Mouse (Mus musculus) left cerebral cortex, adult 11 months (tissue): ENCODE results near the gene Oaz3.

Experiments used
- DNase-seq: peaks from one replicate; pipeline ENCODE4 v3.0.0; 2022; ENCODE audit warnings: low spot score

Gene Oaz3

GRCm38 (mm10) chr3:94456529-94457000 lies 12.8 kb upstream of the Oaz3 start:
- DNase-seq, result peak; percentile 70

- DNase-seq, result no peak
Measured at GRCm38 (mm10) chr3:94449377-94449776, 5.7 kb upstream of the Oaz3 start.

- DNase-seq, result peak; percentile 85
Measured at GRCm38 (mm10) chr3:94442951-94443596, 641 bp downstream of the Oaz3 start, which contains the start of gene Mrpl9. TSS of gene Mrpl9 (plus strand) at chr3:94443318.

- no peak for DNase-seq
Measured at GRCm38 (mm10) chr3:94441182-94441581, 2.5 kb downstream of the Oaz3 start.

- no peak for DNase-seq
Measured at GRCm38 (mm10) chr3:94436420-94436819, 7.3 kb downstream of the Oaz3 start.

- no peak for DNase-seq
Measured at GRCm38 (mm10) chr3:94434305-94434704, 9.4 kb downstream of the Oaz3 start.

- no peak for DNase-seq
Measured at GRCm38 (mm10) chr3:94430980-94431379, 12.7 kb downstream of the Oaz3 start.

GRCm38 (mm10) chr3:94413031-94413679 lies 30.6 kb downstream of the Oaz3 start, which contains the start of gene Tdrkh:
TSS of gene Tdrkh (plus strand) at chr3:94413273.
- DNase-seq, result peak; percentile 97

- peak; percentile 27 for DNase-seq
Measured at GRCm38 (mm10) chr3:94412530-94412929, 31.2 kb downstream of the Oaz3 start.

GRCm38 (mm10) chr3:94405561-94405960 lies 38.2 kb downstream of the Oaz3 start:
- no peak for DNase-seq

GRCm38 (mm10) chr3:94404366-94405054 lies 39.2 kb downstream of the Oaz3 start:
- peak; percentile 35 for DNase-seq

GRCm38 (mm10) chr3:94402451-94402850 lies 41.3 kb downstream of the Oaz3 start:
- no peak for DNase-seq

- DNase-seq, result no peak
Measured at GRCm38 (mm10) chr3:94399663-94400310, 43.9 kb downstream of the Oaz3 start.

GRCm38 (mm10) chr3:94398943-94399481 lies 44.7 kb downstream of the Oaz3 start:
- DNase-seq, result no peak

- no peak for DNase-seq
Measured at GRCm38 (mm10) chr3:94398217-94398616, 45.5 kb downstream of the Oaz3 start, which contains the start of gene Lingo4. TSS of gene Lingo4 (plus strand) at chr3:94398517.

- no peak for DNase-seq
Measured at GRCm38 (mm10) chr3:94396851-94397250, 46.9 kb downstream of the Oaz3 start.

- DNase-seq, result no peak
Measured at GRCm38 (mm10) chr3:94396336-94396735, 47.4 kb downstream of the Oaz3 start.

GRCm38 (mm10) chr3:94393049-94393448 lies 50.7 kb downstream of the Oaz3 start:
- DNase-seq, result no peak

- no peak for DNase-seq
Measured at GRCm38 (mm10) chr3:94392128-94392527, 51.6 kb downstream of the Oaz3 start.

- no peak for DNase-seq
Measured at GRCm38 (mm10) chr3:94391001-94391400, 52.7 kb downstream of the Oaz3 start.

GRCm38 (mm10) chr3:94389420-94389819 lies 54.3 kb downstream of the Oaz3 start:
- no peak for DNase-seq

GRCm38 (mm10) chr3:94388047-94388446 lies 55.7 kb downstream of the Oaz3 start:
- no peak for DNase-seq
